Mouse (Mus musculus) adrenal gland, adult 8-10 months (tissue): Measurements from ENCODE around the gene Foxn1. TPM values are rescaled to one million over a fixed set of nuclear protein-coding genes. Genes with fewer than 3 reads are reported as not detected.

ENCODE experiments used
- DNase-seq: peaks from one replicate; pipeline ENCODE4 v3.0.0; 2022
- total RNA-seq, 4 experiments: library from RNA; stranded (reverse); gene quantifications; 2 replicates each; pipeline ENCODE4 v1.2.4; 2022

Foxn1 gene
- total RNA-seq, 4 experiments from 2014 or later: 0.20 to 0.77 (median 0.31) TPM

DNA sequence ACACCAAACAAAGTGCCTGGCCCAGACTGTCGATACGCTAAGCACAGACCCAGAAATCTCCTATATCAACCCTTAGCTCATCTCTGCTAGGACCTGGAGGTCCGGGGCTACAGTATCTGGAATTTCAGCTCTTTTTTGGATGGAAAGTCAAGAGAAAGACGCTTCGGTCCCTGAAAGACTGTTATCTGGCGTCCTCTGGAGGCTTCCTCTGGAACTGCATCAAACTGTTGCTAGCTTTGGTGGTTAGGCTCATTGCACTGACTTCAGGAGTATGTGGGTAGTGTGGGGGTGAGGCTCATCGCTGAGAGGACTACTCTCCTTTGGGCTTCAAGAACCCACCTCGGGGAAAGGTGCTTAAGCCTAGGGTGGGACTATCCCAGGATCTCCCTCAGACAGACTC lies 13.3 kb upstream of the Foxn1 start:
- DNase-seq: peak; percentile 56

DNA sequence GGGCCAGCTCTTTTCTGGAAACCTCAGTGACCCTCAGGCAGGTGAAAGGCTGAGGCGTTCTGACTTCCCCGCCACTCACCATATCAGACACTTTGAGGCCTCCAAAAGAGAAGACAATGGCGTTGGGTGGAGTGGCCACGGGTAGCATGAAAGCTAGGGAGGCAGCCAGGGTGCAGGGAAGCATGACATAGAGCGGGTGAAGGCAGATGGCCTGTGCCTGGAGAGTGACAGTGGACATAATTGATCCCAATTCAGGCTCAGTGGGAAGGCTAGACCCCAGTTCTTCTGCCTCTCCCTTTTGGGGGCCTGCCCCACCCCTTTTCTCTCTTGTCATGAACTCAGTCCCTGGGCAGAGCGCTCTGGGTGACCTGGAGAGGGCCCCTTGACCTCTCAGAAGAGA lies 11.9 kb upstream of the Foxn1 start:
- no peak for DNase-seq

DNA sequence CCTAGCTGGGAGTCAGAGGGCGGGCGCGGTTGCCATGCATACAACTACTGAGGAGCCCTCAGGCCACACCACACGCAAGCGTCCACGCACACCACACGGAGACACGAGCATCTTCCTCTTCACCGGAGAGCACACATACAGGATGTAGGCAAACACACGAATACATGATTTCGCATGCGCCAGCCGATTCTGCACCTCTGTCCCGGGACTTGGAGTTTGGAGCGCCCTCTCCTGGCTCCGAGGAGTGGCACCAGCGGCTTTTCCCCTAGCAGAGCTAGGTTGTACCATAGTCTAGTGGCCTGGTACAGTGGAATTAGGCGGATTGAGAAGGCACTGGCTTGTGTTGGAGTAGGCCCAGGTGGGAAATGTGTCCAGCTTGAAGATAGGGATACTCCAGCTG lies 11.0 kb upstream of the Foxn1 start:
- DNase-seq: peak; percentile 55

DNA sequence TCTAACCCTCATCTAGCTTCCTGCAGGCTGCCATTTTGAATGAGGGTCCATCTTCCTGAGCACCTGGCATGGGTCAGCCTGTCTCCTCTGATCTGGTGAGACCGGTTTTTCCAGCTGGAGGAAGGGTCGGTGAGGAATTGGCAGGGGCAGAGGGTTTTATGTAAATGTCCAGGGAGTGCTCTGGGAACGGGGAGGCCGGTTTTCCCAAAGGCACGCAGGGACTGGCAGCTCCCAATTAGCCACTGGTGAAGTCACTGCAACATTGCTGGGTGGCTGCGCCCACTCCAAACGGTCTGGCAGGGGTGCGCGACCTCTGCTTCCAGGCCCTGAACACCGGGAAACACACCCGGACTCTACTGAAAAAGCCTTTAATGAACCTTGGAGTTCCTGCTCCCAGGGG lies 10.6 kb upstream of the Foxn1 start:
- DNase-seq: no peak

DNA sequence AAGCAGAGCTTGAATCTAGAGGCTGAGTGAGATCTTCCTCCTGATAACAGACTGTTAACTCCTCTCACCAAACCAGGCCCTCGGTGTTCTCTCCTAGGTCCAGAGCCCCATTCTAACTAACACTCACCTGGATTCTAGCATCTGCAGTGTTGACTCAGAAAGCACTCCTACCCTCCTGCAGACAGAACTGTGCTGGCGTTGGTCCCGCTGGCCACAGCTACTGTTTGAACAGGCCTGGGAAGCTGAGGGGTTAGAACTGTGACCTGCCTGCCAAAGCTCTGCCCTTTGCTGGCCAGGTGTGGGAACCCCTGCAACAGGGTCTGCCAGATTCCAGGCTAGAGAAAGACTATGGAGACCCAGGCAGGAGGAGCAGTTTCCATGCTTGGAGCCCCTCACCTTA lies 6.4 kb upstream of the Foxn1 start:
- DNase-seq: no peak

DNA sequence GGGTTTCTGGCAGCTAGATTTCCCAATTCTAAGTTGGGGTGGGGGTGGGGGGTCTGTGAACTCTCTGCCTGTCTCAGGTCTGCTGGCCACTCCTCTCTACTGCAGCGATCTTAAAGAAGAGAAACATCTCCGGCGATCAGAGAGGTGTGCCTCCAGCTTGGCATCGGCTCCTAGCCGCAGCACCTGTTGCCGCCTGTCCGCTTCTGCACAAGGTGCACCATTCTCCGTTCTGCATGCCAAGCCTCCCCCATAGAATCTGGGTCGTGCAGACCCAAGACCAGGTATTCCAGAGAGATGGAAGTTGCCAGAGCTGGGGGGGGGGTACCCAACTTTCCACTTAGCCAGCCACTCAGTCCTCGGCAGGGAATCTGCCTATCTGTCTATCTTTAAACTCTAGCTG lies 582 bp downstream of the Foxn1 start:
- DNase-seq: no peak

DNA sequence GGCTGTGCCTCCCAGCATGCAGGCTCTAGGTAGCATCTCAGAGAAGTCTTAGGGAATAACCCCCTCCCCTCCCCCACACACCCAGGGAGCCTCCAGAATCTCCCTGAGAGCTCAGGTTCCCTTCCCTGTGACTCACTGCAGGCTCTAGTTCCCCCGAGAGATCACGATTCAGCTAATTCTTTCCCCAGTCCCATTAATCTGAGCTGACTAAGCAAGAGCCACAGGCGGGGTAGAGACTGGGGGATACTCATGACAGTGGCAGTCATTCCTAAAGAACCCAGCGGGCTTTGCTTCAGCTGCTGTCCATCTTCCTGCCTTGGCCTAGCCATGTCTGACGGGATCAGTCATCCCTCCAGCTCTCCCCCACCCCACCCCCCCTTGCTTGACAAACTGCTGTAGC lies 3.7 kb downstream of the Foxn1 start:
- no peak for DNase-seq

DNA sequence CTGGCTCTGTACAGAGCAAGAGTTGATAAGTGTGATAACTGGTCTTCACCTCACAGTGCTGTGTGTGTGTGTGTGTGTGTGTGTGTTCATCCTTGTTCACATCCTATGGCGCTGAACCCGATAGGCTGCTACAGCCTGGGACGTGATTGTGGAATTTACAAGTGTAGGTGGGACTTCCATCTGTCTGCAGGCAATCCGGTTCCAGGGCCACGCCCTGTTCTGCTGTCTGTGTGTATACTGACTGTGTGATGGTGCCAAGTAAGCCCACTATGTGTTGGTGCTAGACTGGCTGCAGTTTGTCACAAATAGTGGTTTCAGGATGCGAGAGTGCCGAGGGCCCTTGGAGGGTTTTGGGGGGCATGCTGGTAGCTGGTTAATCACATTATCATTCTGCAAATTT lies 4.1 kb downstream of the Foxn1 start:
- DNase-seq: no peak

DNA sequence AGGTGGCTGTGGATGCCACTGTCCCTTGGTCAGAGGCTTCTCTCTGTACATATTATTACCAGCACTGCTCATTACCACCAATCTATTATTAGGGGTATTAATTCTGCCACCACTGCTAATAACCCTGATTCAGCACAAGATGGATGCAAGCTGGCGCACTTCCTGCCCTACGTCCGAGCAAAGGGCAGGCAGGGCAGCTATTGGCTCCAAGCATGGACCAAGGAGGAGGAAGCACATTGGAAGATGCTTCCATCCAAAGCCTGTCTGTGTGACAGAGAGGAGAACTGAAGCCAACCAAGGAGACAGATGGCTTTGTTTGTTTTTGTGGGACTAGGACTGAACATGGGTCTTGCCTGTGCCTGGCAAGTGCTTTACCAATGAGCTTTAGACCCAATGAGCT lies 5.4 kb downstream of the Foxn1 start:
- no peak for DNase-seq

DNA sequence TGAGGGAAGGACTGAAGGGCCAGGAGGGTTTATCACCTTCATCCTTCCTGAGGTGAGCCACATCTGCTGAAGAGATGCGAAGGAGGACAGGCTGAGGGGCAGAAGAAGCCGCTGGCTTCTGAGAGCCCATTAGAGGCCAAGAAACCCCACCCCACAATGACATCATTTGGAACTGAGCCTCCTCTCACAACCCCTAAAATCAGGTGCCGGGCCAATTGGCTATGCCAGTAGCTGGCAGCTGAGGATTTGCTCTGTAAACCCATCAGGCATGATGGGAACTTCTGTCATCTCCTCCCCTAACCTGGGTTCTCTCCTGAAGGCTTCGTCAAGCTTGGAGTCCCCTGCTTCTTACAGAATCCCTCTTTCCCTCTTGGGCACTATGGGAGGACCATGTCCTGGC lies 6.0 kb downstream of the Foxn1 start:
- no peak for DNase-seq

DNA sequence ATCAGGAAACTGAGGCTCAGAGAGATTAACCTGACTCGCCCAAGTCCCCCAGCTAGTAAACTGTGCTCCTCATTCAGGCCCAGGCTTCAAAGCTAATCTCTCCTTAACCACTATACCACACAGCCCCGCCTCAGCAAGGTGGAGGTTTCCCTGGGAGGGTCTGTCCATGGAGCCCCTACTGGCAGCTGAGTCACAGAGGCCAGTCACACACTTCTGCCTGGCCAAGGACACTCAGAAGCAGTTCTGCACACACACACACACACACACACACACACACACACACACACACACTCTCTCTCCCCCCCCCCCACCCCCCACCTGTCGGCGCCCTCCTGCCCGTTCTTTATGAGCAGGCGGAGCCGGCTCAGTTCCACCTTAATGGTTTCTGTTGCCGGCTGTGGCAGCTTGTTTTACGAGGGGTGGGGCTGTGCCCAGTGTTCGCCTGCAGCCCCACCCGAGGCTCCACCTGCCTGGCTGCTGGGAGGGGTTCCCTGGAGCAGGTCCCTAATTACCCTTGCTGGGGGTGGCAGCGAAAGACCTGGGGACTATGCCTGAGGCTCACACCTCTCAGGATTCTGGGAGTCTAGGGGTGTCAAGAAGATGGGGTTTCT lies 8.7 kb downstream of the Foxn1 start:
- no peak for DNase-seq

DNA sequence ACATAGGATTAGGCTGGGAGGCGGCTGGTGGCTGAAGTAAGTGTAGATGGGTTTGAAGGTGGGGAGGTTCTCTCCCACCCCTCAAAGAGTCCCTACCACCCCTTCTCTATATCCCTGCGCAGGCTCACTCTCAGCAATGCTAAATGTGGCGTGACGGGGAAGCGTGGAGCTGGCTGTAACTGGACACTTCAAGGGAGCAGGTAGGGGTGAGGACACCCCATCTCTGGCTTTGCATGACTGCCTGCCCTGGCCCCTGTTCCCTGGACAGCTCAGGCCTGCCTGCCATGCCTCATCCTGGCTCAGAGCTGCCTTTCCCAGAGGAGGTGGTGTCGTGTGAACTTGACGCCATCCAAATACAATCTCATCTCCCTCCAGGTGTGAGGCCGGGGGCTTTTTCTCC lies 12.2 kb downstream of the Foxn1 start:
- no peak for DNase-seq

DNA sequence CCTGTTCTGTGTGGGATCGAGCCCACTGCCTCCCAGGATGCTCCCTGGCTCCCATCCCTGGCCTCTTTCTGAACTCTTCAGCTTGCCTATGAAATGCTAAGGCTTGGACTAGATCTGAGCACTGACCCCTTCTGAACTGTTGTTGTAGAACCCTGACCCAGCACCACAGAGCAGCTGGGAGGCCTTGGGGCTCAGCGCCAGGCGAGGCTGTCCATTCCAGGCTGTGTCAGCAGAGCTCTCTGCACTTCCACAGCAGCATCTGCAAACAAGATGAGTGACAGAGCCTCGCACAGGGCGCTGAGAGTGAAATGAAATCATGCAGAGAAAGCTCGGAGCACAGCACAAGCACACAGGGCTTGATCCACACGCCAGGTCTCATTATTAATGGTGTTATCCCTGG lies 13.7 kb downstream of the Foxn1 start:
- peak; percentile 85 for DNase-seq

DNA sequence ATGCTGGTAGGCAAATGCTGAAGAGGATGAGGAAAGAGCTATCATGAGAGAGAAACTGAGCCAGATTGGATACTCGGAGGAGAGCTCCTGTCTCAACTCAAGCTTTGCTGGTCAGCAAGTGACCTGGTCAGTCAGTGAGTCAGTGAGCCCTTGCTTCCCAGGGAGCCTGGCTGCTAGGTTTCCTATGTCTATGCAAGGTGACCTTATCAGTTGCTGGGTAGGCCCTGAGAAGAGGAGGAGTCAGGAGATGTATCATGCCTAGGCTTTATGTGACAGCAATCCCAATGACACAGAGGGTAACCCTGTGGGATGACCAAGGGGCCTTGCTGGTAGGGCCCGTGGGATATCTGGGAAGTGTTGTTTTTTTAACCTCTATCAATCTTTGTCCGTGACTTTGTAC lies 14.2 kb downstream of the Foxn1 start:
- peak; percentile 75 for DNase-seq

DNA sequence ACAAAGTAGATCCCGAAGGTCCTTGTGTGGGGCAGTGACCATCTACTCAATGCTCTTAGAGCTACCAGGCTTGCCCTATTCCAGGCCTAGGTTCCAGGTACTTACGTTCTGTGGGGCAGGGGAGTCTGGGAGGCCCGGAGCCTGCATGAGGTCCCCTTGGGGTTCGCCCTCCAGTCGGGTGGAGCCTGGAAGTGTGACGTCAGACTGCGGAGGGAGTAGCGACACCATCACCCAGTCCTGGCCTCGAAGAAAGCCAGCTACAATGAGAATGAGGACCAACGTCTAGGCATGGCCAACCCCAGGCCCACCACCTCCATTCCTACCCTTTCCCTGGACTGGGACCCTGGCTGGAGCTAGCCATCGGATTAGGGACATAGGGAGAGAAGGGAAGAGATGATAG lies 14.6 kb downstream of the Foxn1 start:
- no peak for DNase-seq

DNA sequence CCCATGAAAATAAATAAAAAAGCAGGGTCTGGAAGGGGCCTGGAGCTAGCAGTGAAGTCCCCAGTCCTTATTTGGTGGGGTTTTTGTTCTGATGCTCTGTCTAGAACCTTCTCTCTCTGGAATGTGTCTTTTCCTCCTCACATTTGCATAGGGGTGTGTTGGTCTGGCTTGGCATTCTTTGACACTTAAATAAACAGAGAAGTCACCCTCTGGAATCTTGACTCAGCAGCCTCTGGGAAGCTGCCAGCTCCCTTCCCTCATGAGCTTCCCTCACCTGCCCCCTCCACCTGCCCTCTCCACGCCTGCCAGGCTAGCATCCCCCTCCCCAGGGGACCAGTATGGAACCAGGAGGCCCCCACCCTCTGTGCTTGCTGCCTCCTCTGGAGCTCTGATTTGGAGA lies 16.0 kb downstream of the Foxn1 start:
- no peak for DNase-seq

DNA sequence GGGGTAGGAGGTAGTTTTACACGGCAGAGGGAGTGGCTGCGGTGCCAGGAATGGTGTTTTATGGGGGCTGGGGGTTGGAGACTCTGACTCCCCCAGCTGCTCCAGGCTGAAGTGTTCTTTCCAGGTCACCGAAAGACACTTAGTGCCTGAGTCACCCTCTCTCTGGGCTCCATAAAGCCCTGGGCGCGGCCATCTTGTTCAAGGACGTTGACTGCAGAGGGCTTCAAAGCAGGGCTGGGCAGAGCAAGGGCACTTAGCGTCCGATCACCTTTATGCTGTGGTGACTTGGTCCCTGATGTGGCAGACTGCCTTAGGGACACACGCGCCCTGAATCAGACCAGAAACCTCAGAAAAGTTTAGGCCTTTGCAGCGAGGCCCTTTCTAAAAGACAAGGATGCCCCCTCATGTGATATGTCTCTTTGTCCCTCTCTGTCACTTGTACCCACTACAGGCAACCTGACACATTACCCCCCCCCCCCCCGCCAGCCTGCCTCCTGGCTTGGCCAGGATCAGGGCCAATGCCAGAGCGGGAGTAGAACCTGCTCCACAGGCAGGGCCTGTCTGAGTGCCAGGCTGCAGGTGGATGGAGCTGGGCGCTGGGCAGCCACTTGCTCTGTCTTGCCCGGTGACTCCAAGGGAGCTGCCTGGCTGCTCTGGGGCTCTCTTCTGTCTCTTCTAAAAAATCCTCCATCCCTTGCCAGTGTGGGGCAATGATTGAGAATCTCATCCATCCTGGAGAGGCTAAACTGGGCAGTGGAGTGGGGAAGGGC lies 18.7 kb downstream of the Foxn1 start:
- no peak for DNase-seq

DNA sequence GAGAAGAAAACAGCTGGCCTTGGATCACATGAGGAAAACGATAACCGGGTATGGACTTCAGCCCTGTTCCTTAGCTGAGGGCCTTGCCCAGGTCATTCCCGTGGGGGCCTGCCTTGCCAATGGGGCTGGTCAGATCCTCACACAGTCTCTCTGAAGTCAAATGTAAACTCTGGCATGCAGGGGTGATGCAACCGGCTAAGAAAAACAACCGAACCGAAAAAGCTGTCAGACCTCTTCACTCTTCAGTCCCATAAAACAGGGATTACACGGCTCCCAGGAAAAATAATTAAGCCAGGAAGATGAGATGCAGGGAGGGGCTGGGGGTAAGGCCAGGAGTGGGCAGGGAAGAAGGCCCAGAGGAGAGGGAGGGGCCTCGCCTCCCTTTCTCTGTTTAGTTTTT lies 22.3 kb downstream of the Foxn1 start:
- DNase-seq: no peak

DNA sequence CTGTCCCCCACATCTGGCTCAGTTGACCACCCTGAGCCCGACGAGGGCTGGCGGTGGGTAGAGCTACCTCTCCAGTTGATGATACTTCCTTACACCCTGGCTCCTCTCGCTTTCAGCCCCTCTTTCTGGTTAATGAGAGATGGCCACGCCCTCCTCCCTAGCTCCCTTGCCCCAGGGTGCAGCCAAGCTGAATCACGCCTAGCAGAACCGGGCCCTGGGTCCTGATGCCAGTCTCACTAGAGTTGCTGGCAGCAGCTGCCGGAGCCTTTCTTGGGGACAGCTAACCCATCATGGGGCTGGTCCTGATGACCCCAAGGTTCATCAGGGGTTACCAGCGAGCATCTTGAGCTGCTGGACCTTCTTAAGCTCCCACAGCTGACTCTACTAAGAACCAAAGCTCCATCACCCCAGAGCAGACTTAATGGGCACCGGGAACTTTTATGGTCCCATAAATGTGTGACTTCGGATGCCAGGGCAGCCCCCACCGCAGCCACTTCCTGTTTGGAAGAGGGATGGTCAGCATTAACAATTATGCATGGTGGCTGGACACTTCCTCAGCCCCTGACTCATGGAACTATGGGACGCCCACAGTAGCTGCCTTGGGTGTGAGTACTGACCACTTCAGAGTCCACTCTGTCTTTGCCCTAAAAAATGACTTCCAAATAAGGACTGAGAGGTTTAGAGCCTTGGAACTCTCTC lies 22.9 kb downstream of the Foxn1 start:
- DNase-seq: no peak

DNA sequence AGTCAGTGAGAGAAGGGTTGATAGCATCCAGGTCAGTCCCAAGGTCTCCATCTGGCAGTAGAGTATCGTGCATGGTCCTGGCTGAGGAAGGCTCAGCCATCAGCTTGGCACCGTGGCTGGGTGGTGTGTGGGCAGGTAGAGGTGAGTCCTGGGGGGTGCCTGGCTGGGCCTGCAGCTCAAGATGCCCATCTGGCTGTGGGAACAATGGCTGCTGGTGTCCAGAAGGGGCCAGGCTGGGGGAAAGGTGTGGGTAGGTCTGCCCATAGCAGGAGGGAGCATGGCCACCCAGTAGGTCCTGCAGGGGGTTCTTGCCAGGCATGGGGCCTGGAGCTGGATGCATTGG lies 25.6 kb downstream of the Foxn1 start:
- DNase-seq: no peak

DNA sequence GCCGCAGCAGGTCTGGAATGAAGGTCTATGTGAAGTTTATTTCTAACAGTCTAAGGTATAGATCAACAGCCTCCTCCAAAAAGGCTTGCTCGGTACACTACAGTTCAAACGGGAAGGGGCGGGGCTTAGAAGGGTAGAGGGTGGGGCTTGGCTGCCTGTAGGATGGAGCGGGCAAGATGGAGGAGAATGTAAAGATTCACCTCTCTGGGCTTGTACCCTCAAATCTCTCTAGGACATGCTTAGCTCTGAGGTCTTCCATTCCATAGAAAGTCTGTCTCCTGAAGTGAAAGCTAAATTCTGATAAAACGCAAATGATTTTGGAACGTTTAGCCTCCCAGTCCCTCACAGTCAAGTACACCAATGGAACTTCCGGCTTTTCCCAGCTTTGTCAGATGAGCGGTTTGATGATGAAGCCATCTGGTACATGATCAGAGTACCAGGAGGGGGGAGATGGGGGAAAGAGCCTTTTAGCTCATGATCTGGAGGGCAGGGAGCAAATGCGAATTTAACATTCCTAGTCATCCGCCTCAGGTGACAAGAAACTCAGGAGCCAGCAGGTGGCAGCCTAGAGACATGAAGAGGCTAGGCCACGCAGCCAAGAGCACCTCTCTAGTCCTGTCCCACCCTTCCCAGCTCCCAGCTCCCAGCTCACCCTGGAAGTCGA lies 26.1 kb downstream of the Foxn1 start:
- DNase-seq: peak; percentile 55

DNA sequence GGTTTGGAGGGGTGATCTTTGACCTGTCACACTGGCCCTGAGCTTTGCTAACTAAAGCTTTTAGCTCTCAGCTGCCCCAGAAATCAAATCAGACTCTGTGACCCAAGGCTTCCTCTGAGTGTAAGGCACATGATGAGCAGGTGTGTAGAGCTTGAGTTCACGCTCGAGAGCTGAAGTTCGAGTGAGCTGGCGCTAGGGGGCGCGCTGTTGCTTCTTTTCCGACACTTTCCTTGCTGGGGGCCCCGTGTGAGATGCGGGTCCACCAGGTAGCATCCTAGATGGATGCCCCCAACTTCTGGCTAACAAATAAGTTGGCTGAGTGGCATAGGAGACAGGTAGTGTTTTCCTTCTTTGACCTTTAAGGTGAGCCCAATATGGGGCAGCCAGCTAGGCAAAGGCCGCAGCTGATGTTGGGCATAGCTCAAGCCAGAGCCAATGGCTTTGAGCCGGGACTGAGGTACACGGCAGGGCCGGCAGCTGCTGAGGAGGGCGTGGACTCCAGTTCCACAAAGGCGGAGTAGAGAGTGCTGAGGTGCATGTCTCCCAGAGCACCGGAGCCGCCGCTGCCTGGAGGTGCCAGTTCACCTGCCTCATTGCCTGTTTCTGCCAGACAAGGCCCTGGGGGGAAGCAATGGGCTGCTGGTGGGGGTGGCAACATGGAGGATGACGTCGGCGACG lies 27.9 kb downstream of the Foxn1 start:
- DNase-seq: no peak
